Mouse (Mus musculus): ENCODE measurements around the gene Utp20. TPM values are rescaled to one million over a fixed set of nuclear protein-coding genes. Genes with fewer than 3 reads are reported as not detected.
A peak's percentile ranks its signal among the peaks of the same experiment; 100 is the strongest.

Utp20 gene
- polyA plus RNA-seq (2012; rRNA removed), result 18.0 and 18.7 TPM in 2 replicates

GRCm38 (mm10) chr10:88826188-88826946, at the start of gene Utp20:
Utp20 (minus strand) TSS chr10:88826804.
- TF ChIP-seq POLR2A (IDR thresholded peaks at IDR 0.05; ENCODE audit: extremely low read depth, insufficient read depth, low read length) (peak; percentile 78), CTCF (IDR thresholded peaks at IDR 0.05; ENCODE audit: extremely low read depth, insufficient read depth, low read length) (no peak)
- H3K4me1 ChIP-seq (ENCODE audit: control insufficient read depth, insufficient read depth, low read length), result no peaks in the 10 kb centered on the region; the same call in 1 of the 2 replicates
- no peak within 1 kb of the TSS for H3K27ac ChIP-seq (ENCODE audit: insufficient read depth, low read length)
- H3K4me3 ChIP-seq (ENCODE audit: insufficient read depth, low read length), result peak within 1 kb of the TSS; percentile 79

- Histone ChIP-seq H3K4me3 (ENCODE audit: insufficient read depth, low read length) (no peak overlapping the region), H3K4me1 (ENCODE audit: control insufficient read depth, insufficient read depth, low read length) (no peaks in the 10 kb centered on the region), H3K27ac (ENCODE audit: insufficient read depth, low read length) (no peak overlapping the region)
- TF ChIP-seq POLR2A (IDR thresholded peaks at IDR 0.05; ENCODE audit: extremely low read depth, insufficient read depth, low read length), result no peak
- TF ChIP-seq CTCF (IDR thresholded peaks at IDR 0.05; ENCODE audit: extremely low read depth, insufficient read depth, low read length), result no peak
Measured at GRCm38 (mm10) chr10:88874870-88875269, 48.3 kb upstream of the Utp20 start.

- TF ChIP-seq POLR2A (IDR thresholded peaks at IDR 0.05; ENCODE audit: extremely low read depth, insufficient read depth, low read length) (no peak), CTCF (IDR thresholded peaks at IDR 0.05; ENCODE audit: extremely low read depth, insufficient read depth, low read length) (no peak)
- H3K4me1 ChIP-seq (ENCODE audit: control insufficient read depth, insufficient read depth, low read length), result no peaks in the 10 kb centered on the region
- no peak overlapping the region for H3K4me3 ChIP-seq (ENCODE audit: insufficient read depth, low read length)
- H3K27ac ChIP-seq (ENCODE audit: insufficient read depth, low read length), result no peak overlapping the region
Measured at GRCm38 (mm10) chr10:88866017-88866416, 39.4 kb upstream of the Utp20 start.

- no peaks in the 10 kb centered on the region for H3K4me1 ChIP-seq (ENCODE audit: control insufficient read depth, insufficient read depth, low read length)
- no peak overlapping the region for H3K27ac ChIP-seq (ENCODE audit: insufficient read depth, low read length)
- no peak overlapping the region for H3K4me3 ChIP-seq (ENCODE audit: insufficient read depth, low read length)
- no peak for TF ChIP-seq POLR2A (IDR thresholded peaks at IDR 0.05; ENCODE audit: extremely low read depth, insufficient read depth, low read length)
- TF ChIP-seq CTCF (IDR thresholded peaks at IDR 0.05; ENCODE audit: extremely low read depth, insufficient read depth, low read length), result no peak
Measured at GRCm38 (mm10) chr10:88862293-88862692, 35.7 kb upstream of the Utp20 start.

- Histone ChIP-seq H3K4me3 (ENCODE audit: insufficient read depth, low read length) (no peak overlapping the region), H3K4me1 (ENCODE audit: control insufficient read depth, insufficient read depth, low read length) (no peaks in the 10 kb centered on the region), H3K27ac (ENCODE audit: insufficient read depth, low read length) (no peak overlapping the region)
- TF ChIP-seq CTCF (IDR thresholded peaks at IDR 0.05; ENCODE audit: extremely low read depth, insufficient read depth, low read length), result no peak
- TF ChIP-seq POLR2A (IDR thresholded peaks at IDR 0.05; ENCODE audit: extremely low read depth, insufficient read depth, low read length), result no peak
Measured at GRCm38 (mm10) chr10:88861416-88861815, 34.8 kb upstream of the Utp20 start.

GRCm38 (mm10) chr10:88860911-88861310, 34.3 kb upstream of the Utp20 start:
- no peak overlapping the region for H3K27ac ChIP-seq (ENCODE audit: insufficient read depth, low read length)
- H3K4me3 ChIP-seq (ENCODE audit: insufficient read depth, low read length), result no peak overlapping the region
- TF ChIP-seq CTCF (IDR thresholded peaks at IDR 0.05; ENCODE audit: extremely low read depth, insufficient read depth, low read length), result no peak
- no peak for TF ChIP-seq POLR2A (IDR thresholded peaks at IDR 0.05; ENCODE audit: extremely low read depth, insufficient read depth, low read length)
- H3K4me1 ChIP-seq (ENCODE audit: control insufficient read depth, insufficient read depth, low read length), result no peaks in the 10 kb centered on the region

GRCm38 (mm10) chr10:88853326-88853725, 26.7 kb upstream of the Utp20 start:
- no peak overlapping the region for H3K27ac ChIP-seq (ENCODE audit: insufficient read depth, low read length)
- H3K4me3 ChIP-seq (ENCODE audit: insufficient read depth, low read length), result no peak overlapping the region
- TF ChIP-seq POLR2A (IDR thresholded peaks at IDR 0.05; ENCODE audit: extremely low read depth, insufficient read depth, low read length), result no peak
- no peaks in the 10 kb centered on the region for H3K4me1 ChIP-seq (ENCODE audit: control insufficient read depth, insufficient read depth, low read length)

GRCm38 (mm10) chr10:88849976-88850375, 23.4 kb upstream of the Utp20 start:
- Histone ChIP-seq H3K27ac (ENCODE audit: insufficient read depth, low read length) (no peak overlapping the region), H3K4me3 (ENCODE audit: insufficient read depth, low read length) (no peak overlapping the region), H3K4me1 (ENCODE audit: control insufficient read depth, insufficient read depth, low read length) (no peaks in the 10 kb centered on the region)
- TF ChIP-seq POLR2A (IDR thresholded peaks at IDR 0.05; ENCODE audit: extremely low read depth, insufficient read depth, low read length), result no peak
- TF ChIP-seq CTCF (IDR thresholded peaks at IDR 0.05; ENCODE audit: extremely low read depth, insufficient read depth, low read length), result no peak

GRCm38 (mm10) chr10:88848876-88849476, 22.4 kb upstream of the Utp20 start:
- Histone ChIP-seq H3K4me1 (ENCODE audit: control insufficient read depth, insufficient read depth, low read length) (no peaks in the 10 kb centered on the region), H3K27ac (ENCODE audit: insufficient read depth, low read length) (no peak overlapping the region), H3K4me3 (ENCODE audit: insufficient read depth, low read length) (no peak overlapping the region)
- TF ChIP-seq CTCF (IDR thresholded peaks at IDR 0.05; ENCODE audit: extremely low read depth, insufficient read depth, low read length), result no peak
- no peak for TF ChIP-seq POLR2A (IDR thresholded peaks at IDR 0.05; ENCODE audit: extremely low read depth, insufficient read depth, low read length)

GRCm38 (mm10) chr10:88834227-88834626, 7.6 kb upstream of the Utp20 start:
- TF ChIP-seq CTCF (IDR thresholded peaks at IDR 0.05; ENCODE audit: extremely low read depth, insufficient read depth, low read length), result no peak
- no peak for TF ChIP-seq POLR2A (IDR thresholded peaks at IDR 0.05; ENCODE audit: extremely low read depth, insufficient read depth, low read length)
- no peaks in the 10 kb centered on the region for H3K4me1 ChIP-seq (ENCODE audit: control insufficient read depth, insufficient read depth, low read length)

More at GRCm38 (mm10) chr10:88834227-88834626, 7.6 kb upstream of the Utp20 start:
- Histone ChIP-seq H3K27ac (ENCODE audit: insufficient read depth, low read length) (no peak overlapping the region), H3K4me3 (ENCODE audit: insufficient read depth, low read length) (no peak overlapping the region)

Data from cortical plate, adult 2 months (tissue).